Mouse (Mus musculus) kidney, embryonic 14.5 days (tissue): Measurements from ENCODE around the gene Astn2. TPM values are rescaled to one million over a fixed set of nuclear protein-coding genes. Genes with fewer than 3 reads are reported as not detected.

Experiments
- ATAC-seq: fragments of 200-750 bp; cut with Nextera tagmentation; 2 replicates; pipeline ENCODE4 v1.8.0; 2017; ENCODE audit warnings: moderate number of reproducible peaks, mild to moderate bottlenecking, moderate TSS enrichment, moderate library complexity; ENCODE audit not compliant: low FRiP score, low TSS enrichment
- H3K27ac ChIP-seq: fragments of 300-500 bp; sonication (generic); 2 replicates; pipeline ENCODE4 v1.5.1; 2014; ENCODE audit warnings: low read depth, mild to moderate bottlenecking, low read length, moderate library complexity, mixed read lengths
- H3K27me3 ChIP-seq: fragments of 300-500 bp; sonication (generic); 2 replicates; pipeline ENCODE4 v1.6.1; 2014; ENCODE audit warnings: mild to moderate bottlenecking, low read length; ENCODE audit not compliant: control insufficient read depth, insufficient read depth
- H3K36me3 ChIP-seq: fragments of 300-500 bp; sonication (generic); 2 replicates; pipeline ENCODE4 v1.6.1; 2014; ENCODE audit warnings: low read length, mixed read lengths; ENCODE audit not compliant: control insufficient read depth, insufficient read depth
- H3K4me1 ChIP-seq: fragments of 300-500 bp; sonication (generic); 2 replicates; pipeline ENCODE4 v1.6.1; 2014; ENCODE audit warnings: low read length, mixed read lengths; ENCODE audit not compliant: control insufficient read depth, insufficient read depth
- H3K4me2 ChIP-seq: fragments of 300-500 bp; sonication (generic); replicated peaks from 2 replicates; pipeline ENCODE4 v1.6.1; 2014; ENCODE audit warnings: low read depth, mild to moderate bottlenecking, low read length
- H3K4me3 ChIP-seq: fragments of 300-500 bp; sonication (generic); 2 replicates; pipeline ENCODE4 v1.5.1; 2014; ENCODE audit warnings: mild to moderate bottlenecking, low read length
- H3K9ac ChIP-seq: fragments of 300-500 bp; sonication (generic); 2 replicates; pipeline ENCODE4 v1.6.1; 2014; ENCODE audit warnings: low read depth, mild to moderate bottlenecking, low read length, moderate library complexity
- H3K9me3 ChIP-seq: fragments of 300-500 bp; sonication (generic); 2 replicates; pipeline ENCODE4 v1.6.1; 2016; ENCODE audit warnings: low read length; ENCODE audit not compliant: control insufficient read depth
- WGBS: fragments of 180-500 bp; shearing (Covaris S2); extraction: QIAGEN DNeasy Blood & Tissue Kit; methylation state at CpG from one replicate; pipeline ENCODE4 v1.1.7; 2014; 5-methylcytosine and 5-hydroxymethylcytosine counted together
- polyA plus RNA-seq: library from polyadenylated mRNA; unstranded; fragments of >200 nt; fragmentation: Nextera tagmentation; extraction: Ambion mirVana; gene quantifications from 2 replicates; pipeline ENCODE4 v1.2.1, GENCODE M21; 2014

The Astn2 gene
- polyA plus RNA-seq, 1 experiment from 2014 or later, result 0.60 TPM

DNA sequence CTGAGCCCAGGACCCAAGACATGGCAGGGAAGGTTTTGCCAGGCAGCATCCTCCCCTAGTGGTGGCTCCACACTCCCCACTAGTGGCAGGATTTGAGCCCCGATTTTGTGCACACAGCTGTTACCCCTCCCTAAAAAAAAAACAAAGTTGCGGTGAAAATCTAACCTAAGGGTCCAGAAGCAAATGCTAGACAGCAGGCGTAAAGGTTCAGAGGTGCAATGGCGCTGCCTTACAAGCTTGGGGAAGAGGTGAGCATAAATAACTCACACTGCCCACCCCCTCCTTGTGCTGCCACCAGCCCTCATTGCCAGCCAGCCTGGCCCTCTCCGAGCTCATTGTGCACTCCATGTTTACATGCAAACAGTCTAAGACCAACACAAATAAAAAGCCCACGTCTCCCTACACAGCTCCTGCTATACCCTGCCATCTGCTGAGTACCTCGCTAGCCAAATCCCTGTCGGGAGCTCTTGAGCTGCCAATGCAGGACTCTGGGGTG, 3.2 kb downstream of the Astn2 start:
- no peaks in the 10 kb centered on the region for H3K9me3 ChIP-seq
- H3K36me3 ChIP-seq, result no peaks in the 10 kb centered on the region
- ATAC-seq, result no peak
- 27% methylated on average over 8 of the region's 8 CpGs for WGBS
- H3K27ac ChIP-seq, result no peak overlapping the region
- peaks cover 30% of the 10 kb centered on the region for H3K27me3 ChIP-seq
- no peak overlapping the region for H3K9ac ChIP-seq
- no peak overlapping the region for H3K4me3 ChIP-seq
- 0 out of 2 replicates have a peak, but pooled peaks cover 3% of the 10 kb centered on the region for H3K4me1 ChIP-seq
- H3K4me2 ChIP-seq, result no peak overlapping the region

- WGBS, result 47% methylated on average over 4 of the region's 4 CpGs
- no peak overlapping the region for H3K27ac ChIP-seq
These were observed 5.3 kb downstream of the Astn2 start for GRCm38 (mm10) chr4:66399066-66399465.

GRCm38 (mm10) chr4:66397216-66397615, 7.2 kb downstream of the Astn2 start:
- Histone ChIP-seq H3K4me3 (no peak overlapping the region), H3K27ac (no peak overlapping the region), H3K4me2 (no peak overlapping the region), H3K36me3 (no peaks in the 10 kb centered on the region), H3K9me3 (no peaks in the 10 kb centered on the region), H3K4me1 (no peaks in the 10 kb centered on the region), H3K27me3 (peaks cover 15% of the 10 kb centered on the region; the same call in 1 of the 2 replicates), H3K9ac (no peak overlapping the region)
- ATAC-seq, result no peak

More at GRCm38 (mm10) chr4:66399066-66399465, 5.3 kb downstream of the Astn2 start:
- H3K36me3 ChIP-seq, result no peaks in the 10 kb centered on the region
- no peak overlapping the region for H3K4me3 ChIP-seq
- H3K9me3 ChIP-seq, result no peaks in the 10 kb centered on the region
- ATAC-seq, result no peak
- no peak overlapping the region for H3K4me2 ChIP-seq
- 0 out of 2 replicates have a peak, but pooled peaks cover 3% of the 10 kb centered on the region for H3K4me1 ChIP-seq
- peaks cover 25% of the 10 kb centered on the region for H3K27me3 ChIP-seq
- H3K9ac ChIP-seq, result no peak overlapping the region

- no peak overlapping the region for H3K4me2 ChIP-seq
These were observed 11.1 kb downstream of the Astn2 start for GRCm38 (mm10) chr4:66393294-66393693.

GRCm38 (mm10) chr4:66390480-66390879, 13.9 kb downstream of the Astn2 start:
- H3K4me1 ChIP-seq, result no peaks in the 10 kb centered on the region
- WGBS, result 39% methylated on average over 4 of the region's 4 CpGs
- no peak overlapping the region for H3K27ac ChIP-seq
- H3K9ac ChIP-seq, result no peak overlapping the region
- H3K4me2 ChIP-seq, result no peak overlapping the region
- no peaks in the 10 kb centered on the region for H3K27me3 ChIP-seq
- no peak for ATAC-seq
- H3K9me3 ChIP-seq, result no peaks in the 10 kb centered on the region
- no peak overlapping the region for H3K4me3 ChIP-seq
- H3K36me3 ChIP-seq, result no peaks in the 10 kb centered on the region

More at GRCm38 (mm10) chr4:66393294-66393693, 11.1 kb downstream of the Astn2 start:
- WGBS, result 84% methylated on average over 4 of the region's 4 CpGs
- Histone ChIP-seq H3K4me1 (no peaks in the 10 kb centered on the region), H3K4me3 (no peak overlapping the region), H3K27me3 (no peaks in the 10 kb centered on the region), H3K9ac (no peak overlapping the region), H3K9me3 (no peaks in the 10 kb centered on the region), H3K36me3 (no peaks in the 10 kb centered on the region), H3K27ac (no peak overlapping the region)
- no peak for ATAC-seq

- 35% methylated on average over 2 of the region's 2 CpGs for WGBS
- H3K9me3 ChIP-seq, result no peaks in the 10 kb centered on the region
- ATAC-seq, result no peak
- H3K4me1 ChIP-seq, result no peaks in the 10 kb centered on the region
- H3K4me2 ChIP-seq, result no peak overlapping the region
- no peaks in the 10 kb centered on the region for H3K36me3 ChIP-seq
- H3K27me3 ChIP-seq, result no peaks in the 10 kb centered on the region
- H3K27ac ChIP-seq, result no peak overlapping the region
- H3K9ac ChIP-seq, result no peak overlapping the region
- H3K4me3 ChIP-seq, result no peak overlapping the region
These were observed 25.8 kb downstream of the Astn2 start for GRCm38 (mm10) chr4:66378586-66378985.

DNA sequence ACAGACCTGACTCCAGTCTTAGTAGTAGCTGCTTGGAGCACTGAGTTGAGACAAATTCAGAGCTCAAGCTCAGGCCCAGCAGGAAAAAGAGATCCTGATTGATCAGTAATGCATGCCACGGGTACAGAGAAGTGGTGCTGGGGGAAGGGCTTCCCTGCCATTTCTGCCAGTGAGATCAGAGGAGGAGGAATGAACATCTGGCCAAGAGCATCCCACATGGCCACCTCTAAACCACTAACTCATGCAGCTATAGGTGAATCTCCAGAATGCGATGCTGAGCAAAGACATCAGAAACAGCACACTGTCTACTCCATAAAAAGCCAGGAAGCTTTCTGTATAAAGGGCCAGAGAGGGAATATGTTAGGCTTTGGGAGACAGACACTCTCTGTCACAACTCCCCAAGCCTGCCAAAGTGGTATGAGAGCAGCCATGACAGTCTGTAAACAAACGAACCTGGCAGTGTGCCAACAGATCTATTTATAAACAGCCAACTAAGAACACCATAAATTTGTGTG, 33.8 kb downstream of the Astn2 start:
- H3K4me2 ChIP-seq, result no peak overlapping the region
- H3K4me3 ChIP-seq, result no peak overlapping the region
- no peak overlapping the region for H3K27ac ChIP-seq
- ATAC-seq, result 0 out of 2 replicates have a peak, but pooled peaks have one; percentile 55
- no peaks in the 10 kb centered on the region for H3K27me3 ChIP-seq
- no peaks in the 10 kb centered on the region for H3K36me3 ChIP-seq
- no peaks in the 10 kb centered on the region for H3K4me1 ChIP-seq
- no peaks in the 10 kb centered on the region for H3K9me3 ChIP-seq
- 56% methylated on average over 3 of the region's 3 CpGs for WGBS
- no peak overlapping the region for H3K9ac ChIP-seq

GRCm38 (mm10) chr4:66365500-66365899, 38.9 kb downstream of the Astn2 start:
- H3K4me2 ChIP-seq, result no peak overlapping the region
- no peaks in the 10 kb centered on the region for H3K9me3 ChIP-seq
- ATAC-seq, result no peak
- H3K36me3 ChIP-seq, result no peaks in the 10 kb centered on the region
- H3K4me3 ChIP-seq, result no peak overlapping the region
- no peak overlapping the region for H3K9ac ChIP-seq
- WGBS, result 48% methylated on average over 1 of the region's 1 CpGs
- H3K27ac ChIP-seq, result no peak overlapping the region
- no peaks in the 10 kb centered on the region for H3K4me1 ChIP-seq
- no peaks in the 10 kb centered on the region for H3K27me3 ChIP-seq

GRCm38 (mm10) chr4:66344632-66345031, 59.8 kb downstream of the Astn2 start:
- Histone ChIP-seq H3K27me3 (no peaks in the 10 kb centered on the region), H3K9ac (no peak overlapping the region), H3K36me3 (no peaks in the 10 kb centered on the region), H3K4me3 (no peak overlapping the region), H3K27ac (no peak overlapping the region), H3K4me1 (no peaks in the 10 kb centered on the region), H3K9me3 (no peaks in the 10 kb centered on the region), H3K4me2 (no peak overlapping the region)
- 62% methylated on average over 2 of the region's 2 CpGs for WGBS
- no peak for ATAC-seq
